Mouse (Mus musculus): ENCODE results near the gene Sap30l.
"Not testable (repeated sequence)": the region's sequence is repeated elsewhere in the genome, so short reads cannot be mapped to it uniquely, and the experiment has no call there.

Sap30l gene

DNA sequence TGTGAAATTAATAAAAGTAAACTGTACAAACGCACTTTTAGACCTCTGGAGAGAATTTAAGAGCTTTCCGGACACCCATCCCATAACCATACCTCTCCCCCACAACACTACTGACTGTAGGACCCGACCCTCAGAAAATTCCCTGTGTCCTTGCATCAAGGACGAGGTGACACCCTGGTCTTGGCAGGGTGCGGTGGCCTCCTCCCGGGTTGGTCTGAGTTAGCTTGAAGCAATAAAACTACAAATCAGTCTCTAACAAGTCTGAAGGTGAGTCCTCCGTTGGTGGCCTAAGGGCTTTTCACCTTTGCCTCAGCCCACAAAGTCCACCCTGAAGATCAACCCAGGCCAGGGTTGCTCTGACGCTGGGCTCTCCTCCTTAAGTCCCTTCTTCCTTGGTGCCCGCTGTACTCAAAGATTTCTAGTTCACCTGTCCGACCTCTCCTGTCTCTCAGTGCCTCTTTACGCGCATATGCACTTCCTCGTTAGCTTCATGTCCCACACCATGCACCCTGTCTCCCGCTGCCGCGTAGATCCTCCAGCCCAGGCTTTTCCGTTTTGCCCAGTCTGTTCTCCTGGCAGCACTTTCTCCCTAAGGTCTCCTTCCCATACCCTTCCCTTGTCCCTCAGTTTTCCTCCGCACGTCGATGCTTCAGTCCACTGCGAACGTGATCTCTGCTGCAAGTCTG is 1.0 kb upstream of the Sap30l start:
- no peak for DNase-seq (ENCODE audit: low read depth, low spot score)

GRCm38 (mm10) chr11:57801766-57802510 is 501 bp downstream of the Sap30l start:
- DNase-seq (ENCODE audit: low read depth, low spot score), result no peak

DNA sequence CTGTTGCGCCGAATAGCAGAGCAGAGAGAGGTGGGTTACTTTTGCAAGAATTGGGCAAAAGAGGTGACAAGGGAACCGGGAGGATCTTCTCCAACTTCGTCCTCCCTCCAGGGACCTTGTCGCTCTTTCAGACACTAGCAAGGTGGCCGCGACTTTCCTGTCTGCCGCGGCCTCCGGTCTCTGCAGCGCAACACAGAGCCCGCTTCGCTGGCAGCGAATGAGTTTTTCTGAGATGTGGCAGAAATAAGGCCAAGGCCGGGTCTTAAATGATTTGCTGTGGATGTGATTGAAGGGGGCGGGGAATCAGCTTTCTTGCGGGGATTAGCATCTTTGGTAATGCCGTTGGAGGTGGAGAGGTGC is 1.1 kb downstream of the Sap30l start:
- DNase-seq (ENCODE audit: low read depth, low spot score), result no peak

- no peak for DNase-seq (ENCODE audit: low read depth, low spot score)
These were observed 3.6 kb downstream of the Sap30l start for GRCm38 (mm10) chr11:57805047-57805446.

GRCm38 (mm10) chr11:57809017-57809731 is 7.7 kb downstream of the Sap30l start:
- DNase-seq (ENCODE audit: low read depth, low spot score), result no peak

DNA sequence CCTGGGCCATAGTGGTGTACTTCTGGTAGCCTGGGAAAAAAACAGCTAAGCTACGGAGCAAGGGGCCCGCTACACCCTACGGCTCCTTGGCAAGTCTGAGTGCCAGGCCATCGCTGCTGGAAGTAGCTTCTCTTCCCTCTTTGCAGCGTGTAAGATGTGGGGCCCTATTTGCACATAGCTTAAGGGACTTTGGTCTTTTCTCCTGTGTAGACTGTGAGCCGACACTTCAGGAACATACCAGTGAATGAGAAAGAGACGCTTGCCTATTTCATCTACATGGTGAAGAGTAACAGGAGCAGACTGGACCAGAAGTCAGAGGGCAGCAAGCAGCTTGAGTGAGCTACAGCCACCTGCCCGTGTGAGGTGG is 8.3 kb downstream of the Sap30l start:
- no peak for DNase-seq (ENCODE audit: low read depth, low spot score)

DNA sequence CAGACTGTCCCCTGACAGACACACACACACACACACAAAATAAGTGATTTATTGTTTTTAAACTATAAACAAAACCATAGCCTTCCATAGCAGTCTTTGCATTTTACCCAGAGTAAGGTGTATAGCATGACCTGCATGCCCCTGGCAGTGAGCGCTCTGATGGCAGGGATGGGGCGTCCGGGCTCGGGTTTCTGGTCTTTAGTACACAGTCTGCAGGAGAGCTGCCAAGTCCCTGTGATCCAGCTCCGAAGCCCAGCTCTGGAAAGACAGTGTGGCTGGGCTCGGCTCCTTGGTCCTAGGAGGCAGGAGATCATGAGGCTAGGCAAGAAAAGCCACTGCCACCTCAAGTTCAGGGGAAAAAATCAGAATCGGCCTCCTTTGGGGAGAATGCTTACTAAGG is 9.6 kb downstream of the Sap30l start:
- no peak for DNase-seq (ENCODE audit: low read depth, low spot score)

DNA sequence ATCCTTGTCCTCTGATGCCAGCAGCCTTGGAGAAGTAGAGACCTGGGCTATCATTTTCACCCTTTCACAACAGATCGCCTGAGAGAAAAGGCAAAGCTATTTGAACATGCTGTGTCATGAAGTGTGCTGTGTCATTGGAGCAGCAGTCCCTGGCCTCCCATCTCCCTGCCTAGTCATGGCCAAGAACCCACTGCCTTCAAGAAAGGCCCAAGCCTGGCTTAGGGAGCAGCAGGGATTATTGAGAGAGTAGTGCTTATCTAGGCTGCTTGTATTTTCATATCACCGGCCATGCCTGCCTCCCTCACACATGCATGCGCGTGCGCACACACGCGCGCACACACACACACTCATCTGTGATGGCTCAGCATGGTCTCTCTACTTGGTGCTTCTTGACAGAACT is 10.8 kb downstream of the Sap30l start:
- DNase-seq (ENCODE audit: low read depth, low spot score), result no peak

DNA sequence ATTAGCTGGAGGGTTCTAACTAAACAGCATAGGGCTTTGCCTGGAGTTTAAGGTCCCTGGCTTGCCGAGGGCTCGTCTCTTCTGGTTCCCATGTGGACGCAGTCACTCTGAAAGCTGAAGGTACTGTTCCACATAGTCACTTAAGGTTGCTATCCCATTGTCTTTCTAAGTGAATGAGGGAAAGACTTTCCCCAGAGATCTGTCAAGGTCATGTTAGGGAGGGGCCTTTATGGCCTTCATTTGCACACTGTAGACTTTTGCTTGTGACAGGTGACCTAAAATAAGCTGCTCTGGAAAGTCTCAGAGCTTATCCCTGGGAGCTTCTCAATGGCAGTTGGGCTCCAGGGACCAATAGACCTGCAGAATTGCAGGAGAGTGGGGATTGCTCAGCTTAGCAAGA is 12.2 kb downstream of the Sap30l start:
- no peak for DNase-seq (ENCODE audit: low read depth, low spot score)

DNA sequence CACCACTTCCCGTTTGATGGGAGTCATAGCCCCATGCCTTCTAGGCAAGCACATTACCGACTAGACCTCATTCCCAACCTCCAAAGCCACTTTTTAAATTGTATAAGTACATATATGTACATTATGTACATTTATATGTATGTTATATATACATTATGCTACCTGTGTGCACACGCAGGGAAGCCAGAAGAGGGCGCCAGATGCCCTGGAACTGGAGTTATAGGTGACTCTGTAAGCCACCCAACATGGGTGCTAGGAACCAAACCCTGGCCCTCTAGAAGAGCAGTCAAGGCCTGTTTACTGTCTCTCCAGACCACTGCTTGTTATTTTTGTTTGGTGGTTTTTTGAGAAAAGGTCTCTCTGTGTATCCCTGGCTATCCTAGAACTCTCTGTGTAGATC is 16.8 kb downstream of the Sap30l start:
- DNase-seq (ENCODE audit: low read depth, low spot score), result no peak

DNA sequence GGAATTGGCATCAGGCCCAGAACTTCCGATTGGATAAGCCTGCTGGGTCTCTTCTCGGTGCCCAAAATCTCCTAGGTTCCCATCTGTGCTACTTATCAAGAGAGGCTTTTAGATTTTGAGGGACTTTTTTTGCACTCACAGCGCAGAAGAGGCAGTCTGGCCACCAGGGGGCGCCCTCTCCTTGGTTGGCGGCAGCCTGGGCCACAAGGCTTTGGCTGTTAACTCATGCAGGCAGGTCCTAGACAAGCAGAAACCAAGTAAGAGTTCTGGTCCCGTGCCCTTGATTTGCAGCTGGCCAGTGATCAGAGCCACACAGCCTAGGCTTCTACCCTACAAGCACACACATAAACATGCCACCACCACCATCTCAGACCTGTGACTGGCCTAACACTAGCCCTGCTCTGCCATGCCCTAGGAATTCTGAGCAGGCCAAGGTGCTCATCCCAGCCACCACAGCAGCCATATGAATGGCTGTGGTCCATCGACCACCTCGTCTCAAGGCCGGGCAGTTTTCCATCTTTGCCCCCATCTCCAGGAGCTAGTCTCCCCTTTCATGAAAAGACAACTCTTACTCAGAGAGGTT is 18.7 kb downstream of the Sap30l start:
- no peak for DNase-seq (ENCODE audit: low read depth, low spot score)

GRCm38 (mm10) chr11:57823159-57823558 is 21.7 kb downstream of the Sap30l start:
- DNase-seq (ENCODE audit: low read depth, low spot score), result not testable (repeated sequence)

DNA sequence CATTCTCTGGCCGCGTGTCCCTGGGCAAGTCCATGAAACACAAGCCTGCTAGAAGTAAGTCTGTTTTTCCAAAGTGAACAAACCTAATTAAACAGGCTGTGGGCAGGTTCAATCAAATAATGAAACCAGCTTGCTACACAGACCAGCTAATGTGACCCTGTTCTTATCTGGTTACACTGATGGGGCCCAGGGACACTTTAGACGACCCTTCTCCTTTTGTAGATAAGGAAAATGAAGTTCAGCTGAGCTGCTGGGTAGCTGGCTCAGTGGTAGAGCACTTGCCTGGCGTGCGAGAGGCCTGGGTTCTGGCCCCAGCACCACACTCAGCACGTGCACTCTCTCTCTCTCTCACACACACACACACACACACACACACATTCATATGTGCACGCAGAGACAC is 22.3 kb downstream of the Sap30l start:
- DNase-seq (ENCODE audit: low read depth, low spot score), result no peak

GRCm38 (mm10) chr11:57825234-57825633 is 23.8 kb downstream of the Sap30l start:
- not testable (repeated sequence) for DNase-seq (ENCODE audit: low read depth, low spot score)

DNA sequence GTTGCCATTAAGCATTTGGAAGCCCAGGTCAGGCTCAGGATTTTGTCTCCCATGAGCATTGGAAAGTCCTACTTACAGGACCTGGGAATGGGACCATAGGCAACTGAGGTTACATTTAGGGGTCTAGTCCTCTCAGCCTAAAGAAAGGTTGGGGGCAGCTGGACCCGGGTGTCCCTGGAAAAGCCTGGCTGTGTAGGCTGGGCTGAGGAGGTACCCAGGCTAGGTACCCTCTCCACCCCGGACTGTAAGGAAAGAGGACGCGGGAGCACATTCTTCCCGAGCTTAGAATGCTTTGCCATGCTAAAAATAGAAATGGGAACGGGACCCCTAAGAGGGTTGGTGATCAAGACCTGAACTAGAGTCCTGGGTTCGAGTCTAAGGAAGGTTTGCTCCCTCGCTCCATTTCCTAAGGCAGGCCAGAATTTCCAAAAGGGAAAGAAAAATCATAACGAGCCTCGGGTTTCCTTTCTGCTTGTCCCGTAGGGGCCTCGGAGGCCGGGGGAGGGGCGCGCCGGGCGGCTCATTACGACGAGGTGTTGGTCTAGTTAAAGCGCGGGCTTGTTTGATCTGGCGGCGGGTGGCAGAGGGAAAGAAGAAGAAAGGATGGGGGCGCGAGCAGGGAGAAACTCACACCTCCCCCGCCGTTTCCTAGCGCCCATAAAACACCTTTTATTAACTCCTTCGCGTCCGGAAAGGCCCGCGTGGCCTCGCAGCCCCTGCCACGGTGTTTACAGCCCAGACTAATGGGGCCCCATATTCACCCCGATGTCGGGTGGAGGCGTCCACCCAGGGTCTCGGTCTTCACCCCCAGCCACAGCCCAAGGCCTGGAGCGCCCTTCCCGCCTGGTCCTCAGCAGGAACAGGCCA is 25.8 kb downstream of the Sap30l start:
- DNase-seq (ENCODE audit: low read depth, low spot score), result no peak

- no peak for DNase-seq (ENCODE audit: low read depth, low spot score)
These were observed 26.6 kb downstream of the Sap30l start for GRCm38 (mm10) chr11:57827915-57828545.

DNA sequence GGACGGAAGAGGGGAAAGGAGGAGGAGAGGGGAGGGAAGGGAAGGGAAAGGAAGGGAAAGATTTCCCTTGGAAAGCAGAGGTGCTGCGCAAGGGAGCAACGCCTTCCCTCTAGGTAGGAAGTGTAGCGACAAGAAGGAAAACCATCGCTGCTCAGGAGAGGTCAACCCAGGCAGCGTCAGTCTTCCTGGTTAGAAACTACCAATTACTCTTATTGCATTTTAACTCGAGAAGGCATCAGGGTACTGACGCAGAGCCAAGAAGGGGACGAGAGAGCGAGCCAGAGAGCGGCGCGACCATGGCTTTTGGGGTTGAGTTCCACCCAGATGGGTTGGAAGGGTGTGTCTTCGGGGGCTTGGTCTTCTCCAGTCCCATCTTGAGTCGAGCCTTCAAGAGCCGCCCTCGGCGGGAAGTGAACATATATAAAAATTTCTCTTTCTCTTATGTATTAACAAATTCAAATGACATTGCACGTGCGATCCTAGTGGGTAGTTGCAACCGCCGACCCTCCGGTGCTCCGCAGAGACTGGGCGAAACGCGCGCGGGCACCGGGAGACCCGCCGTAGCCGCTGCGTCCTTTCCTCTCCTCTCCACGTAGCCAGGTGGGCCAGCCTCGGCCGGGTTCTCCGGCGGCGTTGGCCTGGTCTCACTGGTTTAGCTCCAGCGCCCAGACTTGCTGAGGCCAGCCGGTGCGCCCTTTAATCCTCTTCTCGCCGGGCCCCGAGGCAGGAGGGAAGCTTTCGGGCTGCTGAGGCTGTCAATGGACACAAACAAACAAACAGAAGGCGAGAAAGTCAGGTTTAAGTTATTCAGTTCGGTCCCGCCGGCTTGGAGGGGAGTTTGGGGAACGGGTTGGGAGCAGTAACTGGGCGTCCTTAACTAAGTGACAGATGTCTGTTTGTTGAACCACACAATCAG is 27.8 kb downstream of the Sap30l start:
- no peak for DNase-seq (ENCODE audit: low read depth, low spot score)

DNA sequence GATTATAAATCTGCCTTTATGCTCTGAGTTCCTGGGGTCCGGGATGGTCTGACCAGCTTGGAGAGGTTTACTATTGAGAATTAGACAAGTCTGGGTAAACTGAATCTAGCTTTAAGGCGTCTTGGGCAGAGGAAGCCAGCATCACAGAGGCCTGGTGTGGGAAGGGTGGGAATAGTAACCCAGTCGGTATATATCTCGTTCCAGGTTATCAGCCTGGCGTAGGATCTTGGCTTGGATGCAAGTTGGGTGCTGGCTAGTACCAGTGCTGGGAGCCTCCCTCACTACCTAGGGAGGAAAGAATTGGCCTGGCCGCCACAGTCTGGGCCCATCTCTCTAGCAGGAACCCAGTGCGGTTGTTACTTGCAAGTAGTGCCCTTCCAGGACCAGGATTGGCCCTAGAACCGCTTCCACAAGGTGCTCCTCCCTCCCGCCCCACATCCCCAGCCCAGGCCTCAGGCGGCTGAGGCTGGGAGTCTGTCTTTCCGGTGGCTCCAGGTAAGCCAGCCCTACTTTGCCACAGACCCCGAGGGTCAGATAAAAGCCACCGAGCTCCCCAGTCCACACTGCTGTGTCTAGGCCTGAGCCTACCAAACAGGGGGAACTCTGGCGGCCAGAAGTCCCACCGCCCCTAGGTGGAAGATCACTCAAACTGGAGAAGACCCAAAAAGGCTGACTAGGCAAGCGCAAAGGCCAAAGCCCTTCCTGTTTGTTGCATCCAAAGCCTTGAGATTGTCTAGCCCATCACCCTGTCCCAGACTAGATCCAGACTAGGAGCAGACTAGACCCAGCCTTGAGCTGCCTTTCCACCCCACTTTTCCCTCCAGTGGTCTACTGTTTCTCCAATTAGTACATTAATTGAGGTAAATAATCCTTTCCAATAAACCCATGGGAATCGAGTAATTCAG is 28.7 kb downstream of the Sap30l start:
- no peak for DNase-seq (ENCODE audit: low read depth, low spot score)

DNA sequence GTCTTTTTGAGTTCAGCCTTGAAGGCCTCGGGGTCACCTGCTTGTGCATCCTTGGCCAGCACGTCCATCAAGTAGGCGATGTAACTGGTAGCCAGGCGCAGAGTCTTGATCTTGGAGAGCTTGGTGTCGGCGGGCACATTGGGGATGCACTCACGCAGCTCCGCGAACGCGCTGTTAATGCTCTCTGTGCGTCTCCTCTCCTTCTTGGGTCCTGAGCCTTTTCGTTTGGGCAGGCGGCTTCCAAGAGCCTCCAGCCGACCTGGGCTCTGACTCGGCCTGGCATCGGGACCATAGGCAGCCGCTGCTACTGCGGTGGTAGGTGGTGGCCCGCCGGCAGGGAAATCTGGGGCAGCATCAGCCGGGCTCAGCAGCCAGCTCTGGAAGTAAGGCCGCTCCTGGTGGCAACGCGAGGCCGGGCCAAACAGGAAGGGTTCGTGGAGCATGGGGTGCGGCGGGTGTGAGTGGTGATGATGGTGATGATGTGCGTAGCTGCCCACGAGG is 29.9 kb downstream of the Sap30l start:
- DNase-seq (ENCODE audit: low read depth, low spot score), result no peak

All from brain, embryonic 18.5 days (tissue).